Mouse (Mus musculus) left cerebral cortex, postnatal 14 days (tissue): ENCODE data around the gene Mettl16. TPM values are rescaled to one million over a fixed set of nuclear protein-coding genes. Genes with fewer than 3 reads are reported as not detected.

ENCODE experiments used
- DNase-seq, 2 experiments: peaks; one replicate each; pipeline ENCODE4 v3.0.0; 2021 to 2022; ENCODE audit warnings: low spot score in 2 of 2, mixed read lengths in 1 of 2
- intact Hi-C: fragments of 180-260 bp; cut with DNase I; formaldehyde crosslinking; loops from one replicate; pipeline ENCODE4 v1.15.1; 2025
- total RNA-seq, 2 experiments: library from RNA; stranded (reverse); gene quantifications; 2 replicates each; pipeline ENCODE4 v1.2.3; 2021

Mettl16 gene
- total RNA-seq, 2 experiments from 2014 or later: 19.2 to 24.0 TPM

- intact Hi-C loops: no loop called here
- DNase-seq: peak; percentile 75 to 91
Measured at GRCm38 (mm10) chr11:74838971-74839370, 68.3 kb downstream of the Mettl16 start.

- intact Hi-C loops: no loop called here
Measured at GRCm38 (mm10) chr11:74839860-74840715, 69.5 kb downstream of the Mettl16 start.

GRCm38 (mm10) chr11:74840739-74841138, 70.1 kb downstream of the Mettl16 start:
- DNase-seq: no peak
- intact Hi-C loops: no loop called here

More at GRCm38 (mm10) chr11:74839860-74840715, 69.5 kb downstream of the Mettl16 start:
- no peak for DNase-seq

- intact Hi-C loops: no loop called here
- no peak for DNase-seq
Measured at GRCm38 (mm10) chr11:74841366-74841765, 70.7 kb downstream of the Mettl16 start.

- no peak for DNase-seq
- intact Hi-C loops: no loop called here
Measured at GRCm38 (mm10) chr11:74842045-74842444, 71.4 kb downstream of the Mettl16 start.

- no peak for DNase-seq
- intact Hi-C loops: no loop called here
Measured at GRCm38 (mm10) chr11:74842656-74843434, 72.2 kb downstream of the Mettl16 start.

- intact Hi-C loops: no loop called here
- DNase-seq: no peak
Measured at GRCm38 (mm10) chr11:74843435-74843714, 72.7 kb downstream of the Mettl16 start.

GRCm38 (mm10) chr11:74843761-74844160, 73.1 kb downstream of the Mettl16 start:
- intact Hi-C loops: no loop called here
- no peak for DNase-seq

- DNase-seq: no peak
- intact Hi-C loops: loop anchor here (2.0 kb wide), 1 partner anchor 25 kb away; no protein-coding TSS in a partner anchor
Measured at GRCm38 (mm10) chr11:74845784-74846183, 75.2 kb downstream of the Mettl16 start.

GRCm38 (mm10) chr11:74847919-74848521, 77.4 kb downstream of the Mettl16 start:
- peak; percentile 75 to 80 for DNase-seq
- intact Hi-C loops: loop anchor here (2.0 kb wide), 1 partner anchor 27 kb away; no protein-coding TSS in a partner anchor

GRCm38 (mm10) chr11:74850998-74851661, 80.5 kb downstream of the Mettl16 start:
- no peak for DNase-seq
- intact Hi-C loops: no loop called here

- DNase-seq: no peak
- intact Hi-C loops: no loop called here
Measured at GRCm38 (mm10) chr11:74857756-74858155, 87.1 kb downstream of the Mettl16 start.

GRCm38 (mm10) chr11:74862129-74862528, 91.5 kb downstream of the Mettl16 start:
- intact Hi-C loops: no loop called here
- DNase-seq: no peak

- intact Hi-C loops: no loop called here
- DNase-seq: no peak
Measured at GRCm38 (mm10) chr11:74863471-74863870, 92.8 kb downstream of the Mettl16 start.

- DNase-seq: no peak
- intact Hi-C loops: no loop called here
Measured at GRCm38 (mm10) chr11:74864421-74864820, 93.8 kb downstream of the Mettl16 start.

GRCm38 (mm10) chr11:74865252-74865651, 94.6 kb downstream of the Mettl16 start:
- intact Hi-C loops: no loop called here
- DNase-seq: no peak

- intact Hi-C loops: no loop called here
- DNase-seq: peak; percentile 49 to 57
Measured at GRCm38 (mm10) chr11:74866640-74867039, 96.0 kb downstream of the Mettl16 start.

- DNase-seq: no peak
- intact Hi-C loops: no loop called here
Measured at GRCm38 (mm10) chr11:74867181-74867580, 96.6 kb downstream of the Mettl16 start.

- intact Hi-C loops: no loop called here
- DNase-seq: no peak
Measured at GRCm38 (mm10) chr11:74868046-74868760, 97.6 kb downstream of the Mettl16 start.
